Mouse (Mus musculus) forebrain, embryonic 12.5 days (tissue): ENCODE measurements at regions not wholly inside any gene's neighbourhood (a gene's known extent, or its start where the extent isn't known, plus 50 kb on each side); places are given as distances from the start of the nearest gene placed in this dataset.

Experiments used
- ATAC-seq: fragments of 200-750 bp; cut with Nextera tagmentation; 2 replicates; pipeline ENCODE4 v1.8.0; 2017; ENCODE audit warnings: moderate TSS enrichment; ENCODE audit not compliant: low FRiP score
- H3K27ac ChIP-seq: fragments of 300-500 bp; sonication (generic); 2 replicates; pipeline ENCODE4 v1.5.1; 2016; ENCODE audit warnings: mild to moderate bottlenecking
- H3K27me3 ChIP-seq: fragments of 300-500 bp; sonication (generic); 2 replicates; pipeline ENCODE4 v1.6.1; 2016; ENCODE audit warnings: mild to moderate bottlenecking
- H3K36me3 ChIP-seq: fragments of 300-500 bp; sonication (generic); replicated peaks from 2 replicates; pipeline ENCODE4 v1.6.1; 2016; ENCODE audit warnings: mild to moderate bottlenecking
- H3K4me1 ChIP-seq: fragments of 300-500 bp; sonication (generic); 2 replicates; pipeline ENCODE4 v1.6.1; 2016
- H3K4me2 ChIP-seq: fragments of 300-500 bp; sonication (generic); 2 replicates; pipeline ENCODE4 v1.6.1; 2016; ENCODE audit warnings: mild to moderate bottlenecking, moderate library complexity
- H3K4me3 ChIP-seq: fragments of 300-500 bp; sonication (generic); replicated peaks from 2 replicates; pipeline ENCODE4 v1.5.1; 2016; ENCODE audit warnings: mild to moderate bottlenecking
- H3K9ac ChIP-seq: fragments of 300-500 bp; sonication (generic); 2 replicates; pipeline ENCODE4 v1.6.1; 2016; ENCODE audit warnings: mild to moderate bottlenecking
- H3K9me3 ChIP-seq: fragments of 300-500 bp; sonication (generic); 2 replicates; pipeline ENCODE4 v1.6.1; 2016
- WGBS: fragments of 180-500 bp; shearing (Covaris S2); methylation state at CpG from one replicate; pipeline ENCODE4 v1.1.7; 2016; 5-methylcytosine and 5-hydroxymethylcytosine counted together

DNA sequence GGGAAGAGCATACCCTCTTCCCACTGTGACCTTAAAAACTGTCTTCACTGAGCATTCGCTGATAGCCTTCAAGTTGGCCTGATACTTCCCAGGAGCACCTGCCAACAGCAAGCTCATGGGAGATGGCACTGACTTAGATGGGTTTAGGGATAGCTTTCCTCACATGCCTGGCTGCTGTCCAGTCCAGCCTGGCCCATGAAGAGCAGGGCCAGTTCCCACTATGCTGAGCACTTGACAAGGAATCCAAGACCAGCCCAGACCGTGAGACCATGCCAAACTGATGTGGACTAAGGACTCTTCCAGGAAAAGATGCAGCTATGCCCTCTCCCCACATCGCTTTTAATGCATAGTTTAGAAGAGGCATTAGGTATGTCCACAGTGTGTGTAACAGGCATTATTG is 155.0 kb downstream of the Snx10 start:
- Histone ChIP-seq H3K4me2 (no peak overlapping the region), H3K4me3 (no peak overlapping the region), H3K27ac (no peak overlapping the region), H3K27me3 (no peaks in the 10 kb centered on the region; the same call in 1 of the 2 replicates), H3K9ac (no peak overlapping the region), H3K4me1 (peaks cover 11% of the 10 kb centered on the region; the same call in 1 of the 2 replicates), H3K9me3 (no peaks in the 10 kb centered on the region), H3K36me3 (no peaks in the 10 kb centered on the region)
- 92% methylated on average over 3 of the region's 3 CpGs for WGBS
- no peak for ATAC-seq

DNA sequence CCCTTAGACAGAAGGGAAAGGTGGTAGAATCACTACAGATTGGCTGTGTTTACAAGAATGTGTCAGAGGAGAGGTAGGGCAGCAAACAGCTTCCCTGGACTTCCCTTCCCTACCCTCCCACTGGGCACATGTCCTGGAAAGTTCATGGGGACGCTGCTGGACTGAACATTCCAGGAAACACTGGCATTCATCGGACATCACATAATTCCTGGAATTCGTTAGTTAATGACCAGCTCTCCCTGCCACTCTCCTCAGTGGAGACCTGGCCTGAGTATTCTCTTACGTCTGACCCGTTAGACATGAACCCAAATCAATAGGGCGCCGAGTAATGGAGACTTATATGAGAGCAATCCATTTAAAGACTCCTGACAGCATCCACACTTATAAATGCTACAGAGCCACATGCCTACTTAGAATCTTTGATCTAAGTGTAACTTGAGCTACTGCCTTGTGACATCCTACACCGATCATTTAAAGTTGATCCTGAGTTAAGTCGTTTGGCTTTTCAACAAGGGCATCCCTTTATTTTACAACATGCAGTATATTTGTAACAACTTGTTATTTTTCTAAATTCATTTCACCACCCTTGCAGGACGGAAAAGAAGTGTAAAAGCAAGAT is 156.6 kb downstream of the Snx10 start:
- no peaks in the 10 kb centered on the region for H3K9me3 ChIP-seq
- H3K36me3 ChIP-seq: no peaks in the 10 kb centered on the region
- no peaks in the 10 kb centered on the region; the same call in 1 of the 2 replicates for H3K27me3 ChIP-seq
- no peak overlapping the region for H3K27ac ChIP-seq
- no peak overlapping the region for H3K9ac ChIP-seq
- no peak for ATAC-seq
- H3K4me2 ChIP-seq: no peak overlapping the region
- 70% methylated on average over 10 of the region's 10 CpGs for WGBS
- H3K4me3 ChIP-seq: no peak overlapping the region
- H3K4me1 ChIP-seq: peaks cover 15% of the 10 kb centered on the region

DNA sequence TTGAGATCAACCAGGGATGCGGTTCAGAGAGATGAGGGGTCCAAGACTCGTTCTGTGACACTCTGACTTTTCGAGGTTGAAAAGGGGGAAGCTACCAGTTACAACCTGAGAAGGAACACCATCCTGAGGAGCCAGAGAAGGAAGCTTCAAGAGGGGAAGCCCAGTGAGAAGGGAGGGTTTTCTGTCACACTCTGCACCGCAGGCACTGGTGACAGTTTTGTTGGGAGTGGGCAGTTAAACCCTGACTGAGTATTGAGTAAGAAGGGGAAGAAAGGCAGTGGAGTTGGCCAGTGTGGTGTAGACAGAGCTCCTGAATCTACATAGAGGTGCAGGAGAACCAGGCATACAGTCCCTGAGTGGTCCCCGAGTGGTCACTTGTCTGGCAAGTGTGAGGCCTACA is 159.4 kb downstream of the Snx10 start:
- Histone ChIP-seq H3K4me3 (no peak overlapping the region), H3K4me1 (peaks cover 10% of the 10 kb centered on the region), H3K4me2 (no peak overlapping the region), H3K36me3 (no peaks in the 10 kb centered on the region), H3K9ac (no peak overlapping the region), H3K27ac (no peak overlapping the region), H3K27me3 (no peaks in the 10 kb centered on the region; the same call in 1 of the 2 replicates), H3K9me3 (no peaks in the 10 kb centered on the region)
- ATAC-seq: no peak
- 89% methylated on average over 5 of the region's 5 CpGs for WGBS

DNA sequence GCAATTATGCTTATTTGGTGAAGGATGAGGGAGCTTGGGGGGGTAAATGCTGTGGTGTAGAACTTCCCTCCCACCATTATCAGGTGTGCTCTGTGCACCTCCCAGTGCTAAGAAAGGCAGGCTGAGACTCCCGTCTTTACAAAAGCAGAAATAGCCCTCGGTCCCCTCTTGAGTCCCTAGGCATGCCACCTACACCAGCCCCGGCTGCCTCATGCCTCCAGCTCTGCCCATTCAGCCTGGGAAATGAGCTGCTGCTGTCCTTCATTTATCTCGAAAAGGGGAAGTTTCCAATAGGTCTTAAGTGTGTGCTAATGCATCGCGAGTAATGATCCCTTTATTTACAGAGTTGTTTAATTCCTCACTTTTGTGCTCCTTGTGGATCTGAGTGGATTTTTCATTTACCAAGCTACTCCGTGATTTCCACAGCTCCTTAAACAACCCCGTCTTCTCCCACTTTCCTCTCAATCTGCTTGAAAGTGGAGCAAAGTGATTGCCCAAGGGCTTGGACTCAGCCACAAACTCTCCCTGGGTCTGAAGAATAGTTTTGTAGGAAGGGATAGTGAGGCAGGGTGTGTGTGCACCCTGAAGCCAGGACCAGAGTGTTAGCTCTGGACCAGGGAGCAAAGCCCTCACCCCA is 162.1 kb downstream of the Snx10 start:
- Histone ChIP-seq H3K27ac (no peak overlapping the region), H3K4me3 (no peak overlapping the region), H3K9me3 (no peaks in the 10 kb centered on the region), H3K4me1 (peaks cover 10% of the 10 kb centered on the region), H3K9ac (no peak overlapping the region), H3K36me3 (no peaks in the 10 kb centered on the region), H3K4me2 (no peak overlapping the region), H3K27me3 (no peaks in the 10 kb centered on the region)
- no peak for ATAC-seq
- 51% methylated on average over 8 of the region's 8 CpGs for WGBS

DNA sequence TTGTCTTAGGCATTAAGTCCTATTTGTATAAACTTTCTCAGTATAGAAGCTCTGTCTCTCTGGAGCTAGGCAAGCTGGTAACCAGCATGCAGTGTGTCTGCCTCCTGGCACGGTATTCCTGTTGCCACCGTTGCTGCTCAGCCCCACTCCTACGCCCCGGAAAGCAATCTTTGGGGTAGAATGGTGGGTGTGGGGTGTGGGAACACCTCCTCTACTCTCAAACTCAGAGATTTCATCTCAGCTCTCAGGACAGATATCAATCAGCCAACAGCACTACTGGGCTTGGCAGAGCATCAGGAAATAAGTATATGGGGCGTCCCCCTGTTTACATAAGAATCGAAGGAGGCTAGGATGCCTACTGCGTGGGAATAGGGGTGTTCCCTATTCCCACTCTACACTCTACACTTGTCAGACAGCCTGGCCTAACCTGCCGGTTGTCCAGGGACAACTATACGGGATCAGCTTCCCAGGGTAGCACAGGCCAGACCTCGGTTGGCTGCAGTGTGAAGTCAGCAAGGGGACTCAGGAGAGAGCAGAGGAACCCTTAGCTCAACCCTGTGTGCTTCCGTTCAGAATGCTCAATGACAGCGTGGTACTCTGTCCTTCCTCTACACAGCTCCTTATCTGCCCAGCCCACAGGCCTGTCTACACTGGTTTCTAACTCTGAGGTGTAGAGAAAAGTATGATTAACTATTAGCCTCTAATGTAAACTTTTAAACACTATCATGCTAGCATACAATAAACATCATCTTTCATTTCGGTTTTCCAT is 167.3 kb downstream of the Snx10 start:
- ATAC-seq: no peak
- 91% methylated on average over 13 of the region's 13 CpGs for WGBS
- Histone ChIP-seq H3K4me1 (no peaks in the 10 kb centered on the region), H3K9ac (no peak overlapping the region), H3K27ac (no peak overlapping the region), H3K36me3 (no peaks in the 10 kb centered on the region), H3K4me3 (no peak overlapping the region), H3K4me2 (no peak overlapping the region), H3K9me3 (no peaks in the 10 kb centered on the region), H3K27me3 (no peaks in the 10 kb centered on the region)

DNA sequence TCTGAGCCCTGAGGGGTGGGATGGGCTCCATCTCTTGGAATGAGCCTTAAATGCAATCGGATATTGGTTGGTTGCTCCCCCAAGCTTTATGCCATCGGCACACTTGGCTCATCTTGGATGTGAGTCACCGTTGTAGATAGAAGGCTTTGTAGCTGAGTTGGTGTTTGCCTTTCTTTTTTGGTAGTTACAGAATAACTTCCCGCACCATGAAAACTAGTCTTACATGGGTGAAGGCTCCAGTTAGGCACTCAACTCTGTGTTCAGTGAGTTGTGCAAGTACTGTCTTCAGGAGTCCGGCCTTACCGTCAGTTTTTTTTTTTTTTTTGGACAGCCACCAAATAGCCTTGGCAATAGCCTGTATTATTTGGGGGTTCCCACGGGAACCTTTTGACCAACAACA is 170.3 kb downstream of the Snx10 start:
- Histone ChIP-seq H3K4me3 (no peak overlapping the region), H3K9ac (no peak overlapping the region), H3K27me3 (no peaks in the 10 kb centered on the region), H3K4me2 (no peak overlapping the region), H3K9me3 (no peaks in the 10 kb centered on the region), H3K4me1 (no peaks in the 10 kb centered on the region), H3K36me3 (no peaks in the 10 kb centered on the region), H3K27ac (no peak overlapping the region)
- ATAC-seq: no peak
- WGBS: 85% methylated on average over 7 of the region's 7 CpGs

- no peak overlapping the region for H3K27ac ChIP-seq
- WGBS: 81% methylated on average over 7 of the region's 7 CpGs
- H3K27me3 ChIP-seq: no peaks in the 10 kb centered on the region
- no peak overlapping the region for H3K9ac ChIP-seq
- H3K4me1 ChIP-seq: no peaks in the 10 kb centered on the region
- ATAC-seq: no peak
- no peaks in the 10 kb centered on the region for H3K9me3 ChIP-seq
- H3K4me3 ChIP-seq: no peak overlapping the region
- H3K4me2 ChIP-seq: no peak overlapping the region
- no peaks in the 10 kb centered on the region for H3K36me3 ChIP-seq
These were observed 172.7 kb downstream of the Snx10 start for GRCm38 (mm10) chr6:51696396-51696795.

GRCm38 (mm10) chr6:51697754-51698153 is 174.1 kb downstream of the Snx10 start:
- H3K27ac ChIP-seq: no peak overlapping the region
- H3K4me3 ChIP-seq: no peak overlapping the region
- H3K27me3 ChIP-seq: no peaks in the 10 kb centered on the region
- H3K4me2 ChIP-seq: no peak overlapping the region
- no peaks in the 10 kb centered on the region for H3K4me1 ChIP-seq
- H3K9ac ChIP-seq: no peak overlapping the region
- no peak for ATAC-seq
- 91% methylated on average over 3 of the region's 3 CpGs for WGBS
- H3K36me3 ChIP-seq: no peaks in the 10 kb centered on the region
- H3K9me3 ChIP-seq: no peaks in the 10 kb centered on the region

DNA sequence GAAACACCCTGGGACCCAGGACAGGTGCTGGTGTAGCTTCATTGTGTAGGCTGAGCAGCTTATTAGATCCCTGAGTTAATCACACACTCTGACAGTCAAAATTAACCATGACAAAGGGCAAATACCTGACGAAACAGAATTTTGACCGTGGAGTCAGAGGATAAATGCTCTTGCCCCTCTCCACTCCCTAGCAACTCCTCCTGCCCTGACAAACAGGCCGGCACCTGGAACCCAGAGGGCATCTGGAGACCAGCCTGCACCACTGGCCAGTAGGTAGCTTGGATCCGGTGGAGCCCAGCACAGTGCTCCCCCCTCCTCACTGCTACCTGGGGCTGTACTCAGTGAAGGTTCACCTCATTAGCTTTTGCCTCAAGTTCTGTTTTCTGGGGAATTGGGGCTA is 174.5 kb downstream of the Snx10 start:
- Histone ChIP-seq H3K36me3 (no peaks in the 10 kb centered on the region), H3K27ac (no peak overlapping the region), H3K4me1 (no peaks in the 10 kb centered on the region), H3K4me2 (no peak overlapping the region), H3K4me3 (no peak overlapping the region), H3K9me3 (no peaks in the 10 kb centered on the region), H3K9ac (no peak overlapping the region), H3K27me3 (no peaks in the 10 kb centered on the region)
- ATAC-seq: no peak
- 82% methylated on average over 4 of the region's 4 CpGs for WGBS

GRCm38 (mm10) chr6:51701253-51702020 is 177.7 kb downstream of the Snx10 start:
- Histone ChIP-seq H3K9me3 (no peaks in the 10 kb centered on the region), H3K36me3 (no peaks in the 10 kb centered on the region), H3K9ac (no peak overlapping the region), H3K27ac (no peak overlapping the region), H3K4me2 (no peak overlapping the region), H3K4me3 (no peak overlapping the region), H3K4me1 (no peaks in the 10 kb centered on the region), H3K27me3 (no peaks in the 10 kb centered on the region)
- 96% methylated on average over 11 of the region's 11 CpGs for WGBS
- no peak for ATAC-seq

DNA sequence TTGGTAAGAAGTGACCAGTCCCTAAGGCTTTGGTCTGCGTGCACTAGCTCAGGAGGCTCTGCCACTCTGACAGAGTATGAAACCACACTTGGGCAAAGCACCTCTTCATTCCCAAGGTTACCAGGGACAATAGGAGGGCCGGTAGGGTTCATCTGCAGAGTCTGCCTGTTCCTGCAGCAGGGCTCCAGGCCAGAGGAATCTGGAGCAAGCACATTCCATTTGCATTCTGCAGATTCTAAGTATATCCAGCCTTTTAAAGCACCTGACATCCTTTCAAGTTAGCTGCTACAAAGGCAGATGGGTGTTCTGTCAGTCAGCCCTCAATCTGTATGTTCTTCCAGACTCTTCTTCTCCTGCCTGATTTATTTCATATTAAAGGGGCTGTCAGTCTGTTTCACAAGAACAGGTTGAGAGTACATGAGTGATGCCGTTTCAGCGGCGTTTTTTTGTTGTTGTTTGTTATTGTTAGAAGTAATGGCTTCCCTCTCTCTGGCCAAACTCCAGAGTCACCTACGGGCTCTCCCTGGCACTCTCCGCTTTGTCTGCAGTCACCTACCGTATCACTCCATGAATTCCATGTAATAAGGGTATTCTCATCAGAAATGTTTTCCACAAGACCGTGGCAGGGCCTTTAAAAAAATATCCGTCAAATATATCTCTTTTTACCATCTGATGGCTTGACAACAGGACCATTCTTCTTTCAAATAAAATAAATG is 178.9 kb downstream of the Snx10 start:
- no peak for ATAC-seq
- Histone ChIP-seq H3K36me3 (no peaks in the 10 kb centered on the region), H3K9ac (no peak overlapping the region), H3K4me1 (no peaks in the 10 kb centered on the region), H3K4me3 (no peak overlapping the region), H3K27ac (no peak overlapping the region), H3K4me2 (no peak overlapping the region), H3K27me3 (no peaks in the 10 kb centered on the region), H3K9me3 (no peaks in the 10 kb centered on the region)
- 87% methylated on average over 10 of the region's 10 CpGs for WGBS

- WGBS: 46% methylated on average over 6 of the region's 6 CpGs
- ATAC-seq: no peak
- no peak overlapping the region for H3K27ac ChIP-seq
- no peaks in the 10 kb centered on the region for H3K27me3 ChIP-seq
- no peak overlapping the region for H3K4me2 ChIP-seq
- peaks cover 14% of the 10 kb centered on the region; the same call in 1 of the 2 replicates for H3K4me1 ChIP-seq
- no peak overlapping the region for H3K4me3 ChIP-seq
- H3K9ac ChIP-seq: no peak overlapping the region
- no peaks in the 10 kb centered on the region for H3K9me3 ChIP-seq
- no peaks in the 10 kb centered on the region for H3K36me3 ChIP-seq
These were observed 184.3 kb downstream of the Snx10 start for GRCm38 (mm10) chr6:51708011-51708410.
